Mouse (Mus musculus) midbrain, embryonic 14.5 days (tissue): Measurements from ENCODE around the gene Tsg101. TPM values are rescaled to one million over a fixed set of nuclear protein-coding genes. Genes with fewer than 3 reads are reported as not detected.

Experiments
- polyA plus RNA-seq: library from polyadenylated mRNA; unstranded; fragments of >200 nt; fragmentation: Nextera tagmentation; extraction: Ambion mirVana; gene quantifications from 2 replicates; pipeline ENCODE4 v1.2.1, GENCODE M21; 2014

The Tsg101 gene
- polyA plus RNA-seq, 1 experiment from 2014 or later = 445 TPM

Other genes starting within 250 kb of the Tsg101 start
- gene Tph1, start 247.4 kb downstream of the Tsg101 start, polyA plus RNA-seq = 0.28 and 0.32 TPM in 2 replicates
- 13.4 and 19.5 TPM in 2 replicates for gene Saal1, start 209.3 kb downstream of the Tsg101 start, polyA plus RNA-seq
- not detected in 2 replicates for gene Saa3, start 204.3 kb downstream of the Tsg101 start, polyA plus RNA-seq
- not detected in 2 replicates for gene Saa4, start 187.4 kb downstream of the Tsg101 start, polyA plus RNA-seq
- not detected in 2 replicates for gene Saa1, start 177.0 kb downstream of the Tsg101 start, polyA plus RNA-seq
- gene Saa2, start 168.2 kb downstream of the Tsg101 start, polyA plus RNA-seq = not detected in 2 replicates
- 11.3 and 13.8 TPM in 2 replicates for gene Hps5, start 123.9 kb downstream of the Tsg101 start, polyA plus RNA-seq
- gene Gtf2h1, start 123.9 kb downstream of the Tsg101 start, polyA plus RNA-seq = 38.1 and 47.2 TPM in 2 replicates
- 423 and 442 TPM in 2 replicates for gene Ldha, start 78.5 kb downstream of the Tsg101 start, polyA plus RNA-seq
- 0.20 and 0.50 TPM in 2 replicates for gene Ldhc, start 58.8 kb downstream of the Tsg101 start, polyA plus RNA-seq
- gene Uevld, start 38.6 kb upstream of the Tsg101 start, polyA plus RNA-seq = 3.9 and 7.1 TPM in 2 replicates
- not detected in 2 replicates for gene Gm9999, start 63.6 kb upstream of the Tsg101 start, polyA plus RNA-seq
- gene Spty2d1, start 88.4 kb upstream of the Tsg101 start, polyA plus RNA-seq = 5.8 and 8.9 TPM in 2 replicates
- gene Tmem86a, start 130.6 kb upstream of the Tsg101 start, polyA plus RNA-seq = 18.5 and 19.7 TPM in 2 replicates
- gene Ptpn5, start 213.7 kb upstream of the Tsg101 start, polyA plus RNA-seq = 146 and 152 TPM in 2 replicates